Mouse (Mus musculus): Measurements from ENCODE around the gene Phka1.

Phka1 gene

GRCm38 (mm10) chrX:102475555-102475954 lies 168.5 kb downstream of the Phka1 start:
- DNase-seq (ENCODE audit: low read depth, low spot score) = no peak

Measured in retina, postnatal 7 days (tissue).